Mouse (Mus musculus): ENCODE data around the gene Mettl13. TPM values are rescaled to one million over a fixed set of nuclear protein-coding genes. Genes with fewer than 3 reads are reported as not detected.

Gene Mettl13
- total RNA-seq (2021), result 10 to 100 TPM; 10.5 to 11.0 TPM
- long read RNA-seq, experiment 1, full-length matches to known transcripts, result 8 of 11 reads
- long read RNA-seq, experiment 1, partial matches to known transcripts, result 1 of 11 reads
- long read RNA-seq, experiment 1, other reads (novel, unspliced or antisense), result 2 of 11 reads
- long read RNA-seq, experiment 2, full-length matches to known transcripts, result 7 of 9 reads
- long read RNA-seq, experiment 2, partial matches to known transcripts, result 1 of 9 reads
- long read RNA-seq, experiment 2, other reads (novel, unspliced or antisense), result 1 of 9 reads

GRCm38 (mm10) chr1:162548016-162548916 is at the start of gene Mettl13:
TSS of gene Mettl13 (minus strand) at chr1:162548551.
- peak; percentile 85 to 90 for DNase-seq (ENCODE audit: low spot score in 2 of 2)

- DNase-seq (ENCODE audit: low spot score in 2 of 2), result no peak
These were observed 49.2 kb upstream of the Mettl13 start for GRCm38 (mm10) chr1:162597379-162598102.

GRCm38 (mm10) chr1:162590415-162590997 is 42.2 kb upstream of the Mettl13 start:
- no peak for DNase-seq (ENCODE audit: low spot score in 2 of 2)

- no peak for DNase-seq (ENCODE audit: low spot score in 2 of 2)
These were observed 41.1 kb upstream of the Mettl13 start for GRCm38 (mm10) chr1:162589443-162589842.

GRCm38 (mm10) chr1:162588606-162589005 is 40.3 kb upstream of the Mettl13 start:
- DNase-seq (ENCODE audit: low spot score in 2 of 2), result no peak

GRCm38 (mm10) chr1:162586282-162586681 is 37.9 kb upstream of the Mettl13 start:
- DNase-seq (ENCODE audit: low spot score in 2 of 2), result no peak

GRCm38 (mm10) chr1:162582884-162583283 is 34.5 kb upstream of the Mettl13 start:
- no peak for DNase-seq (ENCODE audit: low spot score in 2 of 2)

- DNase-seq (ENCODE audit: low spot score in 2 of 2), result no peak
These were observed 26.7 kb upstream of the Mettl13 start for GRCm38 (mm10) chr1:162575098-162575497.

- DNase-seq (ENCODE audit: low spot score in 2 of 2), result peak; percentile 58 to 69
These were observed 22.7 kb upstream of the Mettl13 start for GRCm38 (mm10) chr1:162570931-162571601.

GRCm38 (mm10) chr1:162570260-162570748 is 22.0 kb upstream of the Mettl13 start, which contains the start of gene Vamp4:
TSS of gene Vamp4 (plus strand) at chr1:162570515.
- DNase-seq (ENCODE audit: low spot score in 2 of 2), result peak; percentile 86 to 92

GRCm38 (mm10) chr1:162567351-162567750 is 19.0 kb upstream of the Mettl13 start:
- no peak for DNase-seq (ENCODE audit: low spot score in 2 of 2)

- DNase-seq (ENCODE audit: low spot score in 2 of 2), result no peak
These were observed 16.6 kb upstream of the Mettl13 start for GRCm38 (mm10) chr1:162564992-162565391.

GRCm38 (mm10) chr1:162563236-162563635 is 14.9 kb upstream of the Mettl13 start:
- DNase-seq (ENCODE audit: low spot score in 2 of 2), result no peak

- DNase-seq (ENCODE audit: low spot score in 2 of 2), result no peak
These were observed 5.8 kb upstream of the Mettl13 start for GRCm38 (mm10) chr1:162554193-162554592.

GRCm38 (mm10) chr1:162552956-162553355 is 4.6 kb upstream of the Mettl13 start:
- DNase-seq (ENCODE audit: low spot score in 2 of 2), result no peak

- no peak for DNase-seq (ENCODE audit: low spot score in 2 of 2)
These were observed 1.4 kb upstream of the Mettl13 start for GRCm38 (mm10) chr1:162549615-162550283.

- no peak for DNase-seq (ENCODE audit: low spot score in 2 of 2)
These were observed 714 bp upstream of the Mettl13 start for GRCm38 (mm10) chr1:162548917-162549613.

GRCm38 (mm10) chr1:162547607-162548006 is 744 bp downstream of the Mettl13 start:
- DNase-seq (ENCODE audit: low spot score in 2 of 2), result no peak

- no peak for DNase-seq (ENCODE audit: low spot score in 2 of 2)
These were observed 5.1 kb downstream of the Mettl13 start for GRCm38 (mm10) chr1:162543231-162543630.
